ENCODE assay signal across 23 mouse cellular contexts in the genomic region with DNA sequence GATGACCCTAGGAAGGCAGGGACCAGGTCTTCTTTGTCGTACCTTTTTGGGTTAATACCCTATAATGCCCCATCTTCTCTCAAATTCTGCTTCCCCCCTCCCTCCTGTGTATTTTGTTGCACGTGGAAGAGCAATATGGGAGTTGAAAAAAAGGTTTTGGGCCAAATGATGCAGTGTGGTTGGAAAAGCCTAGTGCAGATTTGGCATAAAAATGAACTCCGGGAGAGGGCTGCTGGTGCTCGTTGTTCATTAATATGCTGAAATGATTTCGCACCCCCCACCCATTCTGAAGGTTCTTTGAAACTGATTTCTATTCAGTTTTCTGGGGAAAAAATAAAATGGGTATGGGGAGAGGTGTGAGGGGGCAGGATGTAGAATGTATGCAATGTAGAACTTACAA.
DNase-seq lines count a peak whose midpoint lies in the region; ATAC-seq and TF ChIP-seq lines count a peak whose summit lies in the region.
"Had no signal": no experiment of that assay in that cellular context is flagged by ENCODE, and none has a peak within 500 bp of the region (broad histone marks: within the 10 kb centered on the region; RNA-seq: fewer than 3 reads in every experiment).

No protein-coding gene starts in this region.

- no peak overlapping the region for H3K4me3 ChIP-seq in forebrain, embryonic 14.5 days (ENCODE audit: low read depth, low read length)
- H3K4me3 ChIP-seq in forebrain, embryonic 12.5 days (replicated peaks) = no peak overlapping the region
- H3K4me3 ChIP-seq in forebrain, embryonic 15.5 days = no peak overlapping the region
- H3K4me3 ChIP-seq in forebrain, postnatal 0 days (ENCODE audit: low read depth, low read length) = no peak overlapping the region
- H3K4me3 ChIP-seq in forebrain, embryonic 16.5 days (replicated peaks; ENCODE audit: low read length) = no peak overlapping the region
- no peak overlapping the region for H3K4me3 ChIP-seq in forebrain, embryonic 10.5 days

- no peaks in the 10 kb centered on the region for H3K9me3 ChIP-seq in forebrain, embryonic 14.5 days (replicated peaks; ENCODE audit: control insufficient read depth, low read length)
- no peaks in the 10 kb centered on the region for H3K9me3 ChIP-seq in forebrain, embryonic 12.5 days
- no peaks in the 10 kb centered on the region for H3K9me3 ChIP-seq in forebrain, embryonic 15.5 days
- no peaks in the 10 kb centered on the region for H3K9me3 ChIP-seq in forebrain, postnatal 0 days (ENCODE audit: low read length)
- no peaks in the 10 kb centered on the region for H3K9me3 ChIP-seq in forebrain, embryonic 16.5 days (ENCODE audit: control insufficient read depth, low read length)
- no peaks in the 10 kb centered on the region for H3K9me3 ChIP-seq in forebrain, embryonic 10.5 days
- H3K9me3 ChIP-seq: G1E had no signal

- no peak for ATAC-seq in forebrain, embryonic 14.5 days
- ATAC-seq in forebrain, embryonic 12.5 days (ENCODE audit: low FRiP score) = no peak
- ATAC-seq in forebrain, embryonic 15.5 days (replicated peaks) = no peak
- no peak; the same call in 1 of the 2 replicates for ATAC-seq in forebrain, postnatal 0 days
- 0 out of 2 replicates have a peak, but pooled peaks have one; percentile 11 for ATAC-seq in forebrain, embryonic 16.5 days
- ATAC-seq: activated CD4-positive, CD25-positive, alpha-beta regulatory T cell, adult 4 months; CD4-positive, CD25-positive, alpha-beta regulatory T cell, adult 4 months; Patski had no signal

- no peak overlapping the region for H3K4me2 ChIP-seq in forebrain, embryonic 14.5 days (ENCODE audit: low read length)
- no peak overlapping the region for H3K4me2 ChIP-seq in forebrain, embryonic 12.5 days
- no peak overlapping the region for H3K4me2 ChIP-seq in forebrain, embryonic 15.5 days (replicated peaks)
- no peak overlapping the region for H3K4me2 ChIP-seq in forebrain, postnatal 0 days (ENCODE audit: low read depth)
- no peak overlapping the region for H3K4me2 ChIP-seq in forebrain, embryonic 16.5 days (ENCODE audit: low read length)

- H3K27ac ChIP-seq in forebrain, embryonic 14.5 days (ENCODE audit: low read depth, low read length) = no peak overlapping the region
- no peak overlapping the region for H3K27ac ChIP-seq in forebrain, embryonic 12.5 days
- H3K27ac ChIP-seq in forebrain, embryonic 15.5 days (replicated peaks) = peak overlapping the region; percentile 64; the same call in 1 of the 2 replicates
- H3K27ac ChIP-seq in forebrain, postnatal 0 days (ENCODE audit: low read depth, low read length) = no peak overlapping the region
- peak overlapping the region; percentile 8; the same call in 1 of the 2 replicates for H3K27ac ChIP-seq in forebrain, embryonic 16.5 days (ENCODE audit: low read length)
- H3K27ac ChIP-seq in forebrain, embryonic 10.5 days = no peak overlapping the region

- TF ChIP-seq CTCF in forebrain, postnatal 0 days (IDR thresholded peaks at IDR 0.05; ENCODE audit: low read depth) = no peak
- no peak for TF ChIP-seq CTCF in brain, embryonic 14.5 days (IDR thresholded peaks at IDR 0.05; ENCODE audit: borderline replicate concordance, extremely low read depth, insufficient read depth, insufficient read length)

- H3K27me3 ChIP-seq in forebrain, embryonic 14.5 days (replicated peaks; ENCODE audit: control insufficient read depth, insufficient read depth, low read length) = no peaks in the 10 kb centered on the region
- H3K27me3 ChIP-seq in forebrain, embryonic 12.5 days = peaks cover 43% of the 10 kb centered on the region
- H3K27me3 ChIP-seq in forebrain, embryonic 15.5 days = no peaks in the 10 kb centered on the region
- no peaks in the 10 kb centered on the region for H3K27me3 ChIP-seq in forebrain, postnatal 0 days (ENCODE audit: insufficient read depth, low read length)
- H3K27me3 ChIP-seq in forebrain, embryonic 16.5 days (replicated peaks; ENCODE audit: control insufficient read depth, insufficient read depth, low read length) = no peaks in the 10 kb centered on the region
- H3K27me3 ChIP-seq in forebrain, embryonic 10.5 days (ENCODE audit: poor library complexity, severe bottlenecking) = peaks cover 46% of the 10 kb centered on the region
- H3K27me3 ChIP-seq: CH12.LX had no signal

- peaks cover 6% of the 10 kb centered on the region; the same call in 1 of the 2 replicates for H3K4me1 ChIP-seq in forebrain, embryonic 14.5 days (ENCODE audit: control insufficient read depth, insufficient read depth, low read length)
- peaks cover 6% of the 10 kb centered on the region for H3K4me1 ChIP-seq in forebrain, embryonic 12.5 days
- peaks cover 19% of the 10 kb centered on the region for H3K4me1 ChIP-seq in forebrain, embryonic 15.5 days
- H3K4me1 ChIP-seq in forebrain, postnatal 0 days (ENCODE audit: insufficient read depth) = no peaks in the 10 kb centered on the region
- H3K4me1 ChIP-seq in forebrain, embryonic 16.5 days (replicated peaks; ENCODE audit: control insufficient read depth, insufficient read depth, low read length) = peaks cover 11% of the 10 kb centered on the region
- H3K4me1 ChIP-seq in forebrain, embryonic 10.5 days = peaks cover 19% of the 10 kb centered on the region

- DNase-seq in forebrain, embryonic 14.5 days (ENCODE audit: low spot score) = peak; percentile 54
- no peak for DNase-seq in forebrain, postnatal 0 days
- no peak for DNase-seq in forebrain, embryonic 10.5 days (ENCODE audit: extremely low spot score, low spot score)
- peak; percentile 62 for DNase-seq in brain, embryonic 14.5 days (ENCODE audit: low read depth)
- DNase-seq in retina, embryonic 14.5 days (ENCODE audit: low spot score) = no peak
- DNase-seq: adrenal gland, adult 2 months; adrenal gland, adult 8-10 months; adrenal gland, postnatal 10 days; adrenal gland, postnatal 14 days; adrenal gland, postnatal 25 days; adrenal gland, postnatal 36 days; B cell, adult 2 months; cerebellum, adult 11 months; cerebellum, adult 11-12 months; cerebellum, adult 18-20 months had no signal

- 67% methylated on average over 5 of the region's 5 CpGs for WGBS in forebrain, embryonic 14.5 days
- 78% methylated on average over 5 of the region's 5 CpGs for WGBS in forebrain, embryonic 12.5 days
- 52% methylated on average over 5 of the region's 5 CpGs for WGBS in forebrain, embryonic 15.5 days
- WGBS in forebrain, postnatal 0 days = 58% methylated on average over 5 of the region's 5 CpGs
- WGBS in forebrain, embryonic 16.5 days = 54% methylated on average over 5 of the region's 5 CpGs
- 82% methylated on average over 5 of the region's 5 CpGs for WGBS in forebrain, embryonic 10.5 days

- H3K9ac ChIP-seq in forebrain, embryonic 14.5 days (ENCODE audit: low read length) = no peak overlapping the region
- H3K9ac ChIP-seq in forebrain, embryonic 12.5 days = no peak overlapping the region
- H3K9ac ChIP-seq in forebrain, embryonic 15.5 days (replicated peaks) = no peak overlapping the region
- H3K9ac ChIP-seq in forebrain, postnatal 0 days = no peak overlapping the region
- H3K9ac ChIP-seq in forebrain, embryonic 16.5 days (replicated peaks; ENCODE audit: low read depth, low read length) = no peak overlapping the region

- peaks cover 13% of the 10 kb centered on the region for H3K36me3 ChIP-seq in forebrain, embryonic 14.5 days (ENCODE audit: control insufficient read depth, insufficient read depth, low read length)
- 0 out of 2 replicates have a peak, but pooled peaks cover 4% of the 10 kb centered on the region for H3K36me3 ChIP-seq in forebrain, embryonic 12.5 days (replicated peaks)
- peaks cover 9% of the 10 kb centered on the region; the same call in 1 of the 2 replicates for H3K36me3 ChIP-seq in forebrain, embryonic 15.5 days
- peaks cover 4% of the 10 kb centered on the region; the same call in 1 of the 2 replicates for H3K36me3 ChIP-seq in forebrain, postnatal 0 days (ENCODE audit: insufficient read depth)
- H3K36me3 ChIP-seq in forebrain, embryonic 16.5 days (ENCODE audit: control insufficient read depth, insufficient read depth) = peaks cover 2% of the 10 kb centered on the region; the same call in 1 of the 2 replicates
- H3K36me3 ChIP-seq in forebrain, embryonic 10.5 days (replicated peaks) = no peaks in the 10 kb centered on the region
- H3K36me3 ChIP-seq: G1E had no signal

- TF ChIP-seq POLR2A in brain, embryonic 14.5 days (IDR thresholded peaks at IDR 0.05; ENCODE audit: borderline replicate concordance, extremely low read depth, insufficient read depth, insufficient read length, poor library complexity, severe bottlenecking) = no peak

Comparison
In these comparisons a context has a peak if more than half of its experiments do, and no peak if none do; other contexts are left out.
1. DNase-seq: peak in forebrain, embryonic 14.5 days (single experiment) and brain, embryonic 14.5 days (single experiment); none in forebrain, postnatal 0 days (single experiment), forebrain, embryonic 10.5 days (single experiment) and retina, embryonic 14.5 days (single experiment).
2. H3K27ac ChIP-seq: peak in forebrain, embryonic 15.5 days (single experiment) and forebrain, embryonic 16.5 days (single experiment); none in forebrain, embryonic 14.5 days (single experiment), forebrain, embryonic 12.5 days (single experiment), forebrain, postnatal 0 days (single experiment) and forebrain, embryonic 10.5 days (single experiment).